Mouse (Mus musculus) small intestine, adult 10 weeks (tissue): ENCODE measurements around the gene Cyth3. TPM values are rescaled to one million over a fixed set of nuclear protein-coding genes. Genes with fewer than 3 reads are reported as not detected.

Experiments used
- polyA plus RNA-seq: library from polyadenylated mRNA; stranded (reverse); fragments of 350-450 nt; fragmentation: Illumina TruSeq; extraction: RNeasy Lipid Tissue Mini Kit (QIAGEN cat#74804); gene quantifications from one replicate; pipeline ENCODE4 v1.2.3, GENCODE M21; 2014; ENCODE audit warnings: low replicate concordance

The Cyth3 gene
- 13.5 TPM for polyA plus RNA-seq

GRCm38 (mm10) chr5:143621893-143622622 is at the start of gene Cyth3:
TSS of gene Cyth3 (plus strand) at chr5:143622447.

GRCm38 (mm10) chr5:143732180-143732891 is 110.1 kb downstream of the Cyth3 start, which contains the start of gene Usp42:
TSS of gene Usp42 (minus strand) at chr5:143732280.

Other genes with a start within 250 kb of the Cyth3 start
- gene Kdelr2, start 218.6 kb upstream of the Cyth3 start, polyA plus RNA-seq = 173 TPM
- gene Daglb, start 157.9 kb upstream of the Cyth3 start, polyA plus RNA-seq = 1.2 TPM
- gene Rac1, start 94.4 kb upstream of the Cyth3 start, polyA plus RNA-seq = 457 TPM
- 13.9 TPM for gene Usp42, start 109.8 kb downstream of the Cyth3 start, polyA plus RNA-seq
- gene Eif2ak1, start 195.3 kb downstream of the Cyth3 start, polyA plus RNA-seq = 62.4 TPM